Mouse (Mus musculus) hindbrain, embryonic 12.5 days (tissue): Measurements from ENCODE around the gene Plcb1. TPM values are rescaled to one million over a fixed set of nuclear protein-coding genes. Genes with fewer than 3 reads are reported as not detected.
A peak's percentile ranks its signal among the peaks of the same experiment; 100 is the strongest.

Experiments used
- ATAC-seq: fragments of 200-750 bp; cut with Nextera tagmentation; 2 replicates; pipeline ENCODE4 v1.8.0; 2017; ENCODE audit warnings: moderate TSS enrichment; ENCODE audit not compliant: low FRiP score
- H3K27ac ChIP-seq: fragments of 300-500 bp; sonication (generic); 2 replicates; pipeline ENCODE4 v1.5.1; 2016; ENCODE audit warnings: mild to moderate bottlenecking
- H3K27me3 ChIP-seq: fragments of 300-500 bp; sonication (generic); 2 replicates; pipeline ENCODE4 v1.6.1; 2016; ENCODE audit warnings: mild to moderate bottlenecking
- H3K36me3 ChIP-seq: fragments of 300-500 bp; sonication (generic); 2 replicates; pipeline ENCODE4 v1.6.1; 2016; ENCODE audit warnings: mild to moderate bottlenecking
- H3K4me1 ChIP-seq: fragments of 300-500 bp; sonication (generic); 2 replicates; pipeline ENCODE4 v1.6.1; 2016
- H3K4me2 ChIP-seq: fragments of 300-500 bp; sonication (generic); replicated peaks from 2 replicates; pipeline ENCODE4 v1.6.1; 2016; ENCODE audit warnings: mild to moderate bottlenecking
- H3K4me3 ChIP-seq: fragments of 300-500 bp; sonication (generic); 2 replicates; pipeline ENCODE4 v1.5.1; 2016; ENCODE audit warnings: mild to moderate bottlenecking
- H3K9ac ChIP-seq: fragments of 300-500 bp; sonication (generic); 2 replicates; pipeline ENCODE4 v1.6.1; 2016; ENCODE audit warnings: mild to moderate bottlenecking, moderate library complexity
- H3K9me3 ChIP-seq: fragments of 300-500 bp; sonication (generic); replicated peaks from 2 replicates; pipeline ENCODE4 v1.6.1; 2016; ENCODE audit warnings: mild to moderate bottlenecking
- WGBS: fragments of 180-500 bp; shearing (Covaris S2); methylation state at CpG from one replicate; pipeline ENCODE4 v1.1.7; 2016; 5-methylcytosine and 5-hydroxymethylcytosine counted together
- polyA plus RNA-seq: library from polyadenylated mRNA; unstranded; fragments of >200 nt; fragmentation: Nextera tagmentation; extraction: Ambion mirVana; gene quantifications from 2 replicates; pipeline ENCODE4 v1.2.1, GENCODE M21; 2016

Gene Plcb1
- polyA plus RNA-seq, 1 experiment from 2014 or later: 20.6 TPM

- H3K27ac ChIP-seq: no peak overlapping the region
- ATAC-seq: no peak
- no peak overlapping the region for H3K9ac ChIP-seq
- no peaks in the 10 kb centered on the region for H3K4me1 ChIP-seq
- no peaks in the 10 kb centered on the region for H3K9me3 ChIP-seq
- no peaks in the 10 kb centered on the region for H3K36me3 ChIP-seq
- no peaks in the 10 kb centered on the region for H3K27me3 ChIP-seq
- H3K4me3 ChIP-seq: no peak overlapping the region
- WGBS: 69% methylated on average over 6 of the region's 6 CpGs
- no peak overlapping the region for H3K4me2 ChIP-seq
Observed at GRCm38 (mm10) chr2:134844391-134845238, 58.7 kb downstream of the Plcb1 start.

GRCm38 (mm10) chr2:134845239-134845738 lies 59.4 kb downstream of the Plcb1 start:
- no peaks in the 10 kb centered on the region for H3K9me3 ChIP-seq
- no peak overlapping the region for H3K27ac ChIP-seq
- no peaks in the 10 kb centered on the region for H3K4me1 ChIP-seq
- no peaks in the 10 kb centered on the region for H3K27me3 ChIP-seq
- 76% methylated on average over 3 of the region's 3 CpGs for WGBS
- no peak overlapping the region for H3K4me3 ChIP-seq
- no peak overlapping the region for H3K9ac ChIP-seq
- ATAC-seq: no peak
- no peak overlapping the region for H3K4me2 ChIP-seq
- H3K36me3 ChIP-seq: no peaks in the 10 kb centered on the region

GRCm38 (mm10) chr2:134846555-134846954 lies 60.7 kb downstream of the Plcb1 start:
- H3K36me3 ChIP-seq: no peaks in the 10 kb centered on the region
- no peak overlapping the region for H3K9ac ChIP-seq
- WGBS: 83% methylated on average over 3 of the region's 3 CpGs
- no peak overlapping the region for H3K4me3 ChIP-seq
- no peaks in the 10 kb centered on the region for H3K9me3 ChIP-seq
- H3K4me1 ChIP-seq: no peaks in the 10 kb centered on the region
- no peak overlapping the region for H3K27ac ChIP-seq
- no peaks in the 10 kb centered on the region for H3K27me3 ChIP-seq
- ATAC-seq: no peak
- H3K4me2 ChIP-seq: no peak overlapping the region

- Histone ChIP-seq H3K27ac (no peak overlapping the region), H3K4me1 (0 out of 2 replicates have a peak, but pooled peaks cover 3% of the 10 kb centered on the region), H3K9me3 (no peaks in the 10 kb centered on the region), H3K4me2 (no peak overlapping the region), H3K36me3 (no peaks in the 10 kb centered on the region), H3K4me3 (no peak overlapping the region), H3K27me3 (no peaks in the 10 kb centered on the region), H3K9ac (no peak overlapping the region)
- WGBS: 83% methylated on average over 13 of the region's 13 CpGs
- ATAC-seq: no peak
Observed at GRCm38 (mm10) chr2:134851189-134852171, 65.6 kb downstream of the Plcb1 start.

- no peak overlapping the region for H3K27ac ChIP-seq
- no peaks in the 10 kb centered on the region for H3K27me3 ChIP-seq
- no peak overlapping the region for H3K4me2 ChIP-seq
- H3K4me1 ChIP-seq: 0 out of 2 replicates have a peak, but pooled peaks cover 3% of the 10 kb centered on the region
- H3K4me3 ChIP-seq: no peak overlapping the region
- ATAC-seq: no peak
- H3K36me3 ChIP-seq: no peaks in the 10 kb centered on the region
- no peaks in the 10 kb centered on the region for H3K9me3 ChIP-seq
- no peak overlapping the region for H3K9ac ChIP-seq
Observed at GRCm38 (mm10) chr2:134856239-134856638, 70.4 kb downstream of the Plcb1 start.

- Histone ChIP-seq H3K27me3 (no peaks in the 10 kb centered on the region), H3K4me1 (0 out of 2 replicates have a peak, but pooled peaks cover 3% of the 10 kb centered on the region), H3K36me3 (no peaks in the 10 kb centered on the region), H3K27ac (no peak overlapping the region), H3K4me2 (no peak overlapping the region), H3K4me3 (no peak overlapping the region), H3K9me3 (no peaks in the 10 kb centered on the region), H3K9ac (no peak overlapping the region)
- no peak for ATAC-seq
- 15% methylated on average over 2 of the region's 2 CpGs for WGBS
Observed at GRCm38 (mm10) chr2:134856691-134857090, 70.8 kb downstream of the Plcb1 start.

GRCm38 (mm10) chr2:134864985-134865645 lies 79.2 kb downstream of the Plcb1 start:
- Histone ChIP-seq H3K27ac (no peak overlapping the region), H3K4me1 (no peaks in the 10 kb centered on the region), H3K9me3 (no peaks in the 10 kb centered on the region), H3K27me3 (no peaks in the 10 kb centered on the region), H3K36me3 (no peaks in the 10 kb centered on the region), H3K4me3 (no peak overlapping the region), H3K4me2 (no peak overlapping the region), H3K9ac (no peak overlapping the region)
- ATAC-seq: no peak
- WGBS: 83% methylated on average over 7 of the region's 7 CpGs

GRCm38 (mm10) chr2:134867381-134867780 lies 81.5 kb downstream of the Plcb1 start:
- H3K9ac ChIP-seq: no peak overlapping the region
- H3K9me3 ChIP-seq: no peaks in the 10 kb centered on the region
- ATAC-seq: no peak
- H3K4me2 ChIP-seq: no peak overlapping the region
- H3K36me3 ChIP-seq: no peaks in the 10 kb centered on the region
- no peak overlapping the region for H3K27ac ChIP-seq
- WGBS: 83% methylated on average over 6 of the region's 6 CpGs
- 0 out of 2 replicates have a peak, but pooled peaks cover 2% of the 10 kb centered on the region for H3K4me1 ChIP-seq
- H3K27me3 ChIP-seq: no peaks in the 10 kb centered on the region
- no peak overlapping the region for H3K4me3 ChIP-seq

GRCm38 (mm10) chr2:134871692-134872489 lies 86.0 kb downstream of the Plcb1 start:
- no peak overlapping the region for H3K4me2 ChIP-seq
- 0 out of 2 replicates have a peak, but pooled peaks cover 3% of the 10 kb centered on the region for H3K4me1 ChIP-seq
- WGBS: 69% methylated on average over 9 of the region's 9 CpGs
- no peaks in the 10 kb centered on the region for H3K27me3 ChIP-seq
- peak; percentile 56; the same call in 1 of the 2 replicates for ATAC-seq
- no peak overlapping the region for H3K4me3 ChIP-seq
- no peak overlapping the region for H3K27ac ChIP-seq
- no peaks in the 10 kb centered on the region for H3K9me3 ChIP-seq
- H3K9ac ChIP-seq: no peak overlapping the region
- H3K36me3 ChIP-seq: no peaks in the 10 kb centered on the region

- Histone ChIP-seq H3K36me3 (no peaks in the 10 kb centered on the region), H3K27ac (no peak overlapping the region), H3K4me3 (no peak overlapping the region), H3K9me3 (no peaks in the 10 kb centered on the region), H3K4me2 (no peak overlapping the region), H3K27me3 (no peaks in the 10 kb centered on the region), H3K9ac (no peak overlapping the region), H3K4me1 (0 out of 2 replicates have a peak, but pooled peaks cover 3% of the 10 kb centered on the region)
- no peak; the same call in 1 of the 2 replicates for ATAC-seq
Observed at GRCm38 (mm10) chr2:134872490-134872781, 86.6 kb downstream of the Plcb1 start.

GRCm38 (mm10) chr2:134877148-134877547 lies 91.3 kb downstream of the Plcb1 start:
- Histone ChIP-seq H3K27me3 (no peaks in the 10 kb centered on the region), H3K27ac (no peak overlapping the region), H3K9me3 (no peaks in the 10 kb centered on the region), H3K36me3 (no peaks in the 10 kb centered on the region), H3K9ac (no peak overlapping the region), H3K4me2 (no peak overlapping the region), H3K4me1 (0 out of 2 replicates have a peak, but pooled peaks cover 3% of the 10 kb centered on the region), H3K4me3 (no peak overlapping the region)
- WGBS: 92% methylated on average over 4 of the region's 4 CpGs
- ATAC-seq: no peak
